Mouse (Mus musculus): ENCODE measurements around the gene Notch1.

DNA sequence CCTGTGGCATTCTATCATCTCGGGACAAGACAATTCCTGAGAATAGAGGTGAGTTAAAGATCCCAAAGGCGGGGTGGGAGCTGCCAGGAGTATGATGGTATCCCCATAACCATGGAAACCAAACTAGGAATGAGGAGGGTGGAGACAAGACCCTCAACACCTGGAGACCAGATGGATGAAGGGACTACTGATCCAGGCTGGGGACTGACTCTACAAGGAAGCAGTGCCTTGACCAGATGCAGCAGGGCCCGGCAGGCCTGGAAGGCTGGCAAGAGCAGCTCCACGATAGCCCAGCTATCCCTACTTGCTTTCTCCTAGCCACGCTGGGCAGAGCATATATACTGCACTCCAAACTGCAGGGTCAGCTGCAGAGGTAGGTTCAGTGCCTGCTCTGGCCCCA, 524 bp upstream of the Notch1 start:
- TF ChIP-seq POLR2A (IDR thresholded peaks at IDR 0.05; ENCODE audit: insufficient read length, low read depth) = no peak
- TF ChIP-seq CEBPB (IDR thresholded peaks at IDR 0.05; ENCODE audit: insufficient read depth, poor library complexity, severe bottlenecking) = no peak
